Mouse (Mus musculus): ENCODE measurements around the gene Iqgap3. TPM values are rescaled to one million over a fixed set of nuclear protein-coding genes. Genes with fewer than 3 reads are reported as not detected.

Iqgap3 gene
- 1 to 10 TPM; 3.5 to 3.9 TPM for total RNA-seq (2021)

DNA sequence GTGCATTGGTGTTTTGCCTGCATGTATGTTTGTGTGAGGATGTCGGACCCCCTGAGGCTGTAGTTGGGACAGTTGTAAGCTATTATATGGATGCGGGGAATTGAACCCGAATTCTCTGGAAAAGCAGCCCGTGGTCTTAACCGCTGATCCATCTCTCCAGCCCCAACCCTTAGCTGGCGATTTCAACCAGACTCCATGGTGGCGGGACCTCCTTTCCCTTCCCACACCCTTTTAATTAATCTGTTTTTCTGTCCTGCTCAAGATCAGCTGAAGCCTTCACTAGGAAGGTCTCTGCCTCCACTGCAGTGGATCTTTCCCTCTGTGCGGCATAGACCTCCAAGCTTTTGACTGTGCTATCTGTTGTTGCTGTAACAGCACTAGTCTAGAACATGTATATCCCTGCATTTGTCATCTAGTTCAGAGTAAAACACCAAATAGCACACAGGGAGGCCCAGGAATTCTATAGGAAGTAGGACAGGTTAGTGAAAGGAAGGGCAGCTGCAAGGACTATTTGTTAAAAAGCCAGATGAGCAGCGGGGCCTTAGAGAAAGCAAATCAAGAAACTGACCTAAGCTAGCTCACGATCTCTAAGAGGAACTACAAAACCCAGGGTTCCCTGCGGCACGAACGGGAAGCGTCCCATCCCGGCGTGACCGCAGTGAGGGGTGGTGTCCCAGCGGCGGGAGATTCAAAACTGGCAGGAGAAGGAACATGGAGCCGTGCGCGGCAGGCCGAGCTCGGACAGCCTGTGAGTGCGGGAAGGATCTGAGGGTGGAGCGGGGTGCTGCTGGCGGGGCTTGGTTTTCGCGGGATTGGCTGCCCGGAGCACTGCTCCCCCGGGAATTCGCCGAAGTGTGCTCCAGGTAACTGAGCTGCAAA, at the start of gene Iqgap3:
Gene Iqgap3 (plus strand): TSS at position 627 of the 879 bp plus-strand sequence.
- DNase-seq: peak; percentile 93
- intact Hi-C loops (cut with DNase I): loop anchor here (5.0 to 10.0 kb wide), 2 partner anchors 53 to 109 kb away; partner anchors contain the start of gene Nes

DNA sequence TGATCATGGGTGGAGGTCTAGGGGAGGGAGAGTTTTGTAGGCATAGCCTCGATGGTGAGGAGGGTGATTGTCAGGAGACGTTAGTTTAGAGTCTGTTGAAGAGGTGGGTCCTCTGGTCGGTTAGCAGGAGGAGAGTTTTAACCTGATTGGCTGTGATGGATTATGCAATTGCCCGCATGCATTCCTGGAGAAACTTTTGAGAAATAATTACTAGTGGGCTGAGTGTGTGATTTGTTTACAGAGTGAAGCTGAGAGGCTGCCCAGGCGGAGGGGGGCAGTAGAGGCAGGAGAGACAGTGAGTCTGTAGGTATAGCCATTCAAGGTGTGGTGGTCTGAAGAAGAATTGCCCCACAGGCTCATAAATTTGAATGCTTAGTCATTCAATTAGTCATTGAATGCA, 48.3 kb upstream of the Iqgap3 start:
- DNase-seq: no peak
- intact Hi-C loops (cut with DNase I): no loop called here

DNA sequence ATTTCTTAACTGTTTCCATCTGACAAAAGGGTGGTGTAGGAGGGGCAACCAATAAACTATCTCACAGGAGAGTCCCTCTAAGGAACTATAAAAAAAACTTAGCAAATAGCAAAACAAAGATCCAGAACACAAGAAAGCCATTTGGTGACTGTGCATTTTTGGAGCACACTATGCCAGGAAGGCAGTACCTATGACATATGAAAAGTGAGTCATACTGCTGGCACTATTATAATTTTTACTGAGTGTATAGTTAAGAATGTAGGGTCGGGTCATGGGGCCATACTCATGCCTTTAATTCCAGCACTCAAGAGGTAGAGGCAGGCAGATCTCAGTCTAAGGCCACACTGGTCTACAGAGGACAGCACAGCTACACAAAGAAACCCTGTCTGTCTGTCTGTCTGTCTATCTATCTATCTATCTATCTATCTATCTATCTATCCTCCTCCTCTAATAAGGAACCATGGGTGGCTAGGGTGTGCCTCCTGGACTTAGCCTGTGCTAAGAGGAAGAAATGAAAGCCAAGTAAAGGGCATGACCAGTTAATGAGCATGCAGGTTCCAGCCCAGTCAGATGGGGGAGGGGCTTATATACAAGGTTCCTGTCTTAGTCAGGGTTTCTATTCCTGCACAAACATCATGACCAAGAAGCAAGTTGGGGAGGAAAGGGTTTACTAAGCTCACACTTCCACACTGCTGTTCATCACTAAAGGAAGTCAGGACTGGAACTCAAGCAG, 46.0 kb upstream of the Iqgap3 start:
- intact Hi-C loops (cut with DNase I): no loop called here
- no peak for DNase-seq

DNA sequence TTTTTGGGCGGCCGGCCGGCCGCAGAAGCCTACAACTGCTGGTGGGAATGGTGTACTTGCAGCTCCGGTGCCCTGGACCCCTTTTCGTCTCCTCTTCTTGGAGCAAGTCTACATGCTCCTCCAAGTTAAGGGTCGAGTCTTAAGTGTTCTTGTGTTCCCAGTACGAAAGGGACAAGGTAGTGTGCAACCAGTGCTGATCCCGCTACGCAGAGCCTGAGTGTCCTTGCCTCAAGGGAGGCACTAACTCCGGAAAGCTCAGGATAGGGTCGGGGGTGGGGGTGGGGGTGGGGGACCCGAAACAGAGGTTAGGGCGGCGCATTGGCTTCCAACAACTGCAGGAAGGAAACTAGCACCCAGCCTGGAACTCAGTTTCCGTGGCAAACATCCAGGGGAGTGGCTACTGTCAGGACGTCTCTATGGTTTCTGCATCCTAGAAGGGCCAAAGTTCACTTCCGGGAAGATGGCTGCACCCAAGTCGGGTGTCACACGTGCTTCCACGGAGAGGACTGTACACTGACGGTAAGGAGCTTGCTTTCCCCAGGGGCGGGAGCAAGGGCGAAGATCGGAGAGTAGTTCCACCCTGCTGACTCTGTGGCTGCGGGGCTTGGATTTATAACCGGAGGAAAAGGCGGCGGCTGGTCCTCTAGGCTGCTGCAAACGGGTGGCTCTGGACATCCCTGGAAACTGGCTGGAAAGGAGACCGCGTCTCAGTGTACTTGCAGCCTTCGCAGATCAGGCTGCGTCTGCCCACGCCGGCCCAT, 38.9 kb upstream of the Iqgap3 start, which contains the start of gene Gpatch4:
Gene Gpatch4 (plus strand): TSS at position 448 of the 761 bp plus-strand sequence.
- intact Hi-C loops (cut with DNase I): no loop called here
- DNase-seq: peak; percentile 89

DNA sequence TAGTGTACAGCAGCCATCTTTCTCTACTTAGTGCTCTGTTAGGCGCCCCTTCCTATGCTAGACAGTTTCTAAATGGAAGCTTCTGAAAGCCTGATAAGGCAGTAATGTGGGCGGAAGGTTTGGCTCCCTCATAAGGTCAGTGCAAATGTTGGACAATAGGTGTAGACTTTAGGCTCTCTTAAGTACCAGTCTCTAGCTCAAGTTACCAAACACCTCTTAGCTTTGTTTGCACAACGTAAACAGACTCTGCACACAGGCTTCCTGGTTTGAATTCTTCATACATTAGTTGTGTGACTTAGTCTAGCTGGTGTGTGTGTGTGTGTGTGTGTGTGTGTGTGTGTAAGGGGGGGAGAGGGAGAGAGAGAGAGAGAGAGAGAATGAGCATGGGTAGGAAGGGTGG, 32.2 kb upstream of the Iqgap3 start:
- DNase-seq: no peak
- intact Hi-C loops (cut with DNase I): no loop called here

DNA sequence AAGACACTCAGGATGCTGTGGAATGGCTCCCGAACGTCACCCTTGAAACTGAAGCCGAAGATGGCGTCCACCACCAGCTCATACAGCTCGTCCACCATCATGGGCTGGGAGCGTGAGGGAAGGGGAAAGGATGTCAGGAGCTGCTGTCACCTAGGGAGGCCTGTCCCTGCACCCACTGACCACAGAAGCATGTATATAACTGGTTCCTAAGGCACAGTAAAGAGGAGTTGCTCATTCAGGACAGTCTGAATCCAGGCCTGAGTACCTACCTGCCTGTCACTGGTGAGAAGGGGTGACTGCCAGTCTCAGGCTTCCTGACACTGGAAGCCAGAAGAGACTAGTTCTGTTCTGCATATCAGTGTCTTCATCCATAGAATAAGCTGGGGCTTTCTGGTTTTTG, 24.7 kb upstream of the Iqgap3 start:
- no peak for DNase-seq
- intact Hi-C loops (cut with DNase I): no loop called here

DNA sequence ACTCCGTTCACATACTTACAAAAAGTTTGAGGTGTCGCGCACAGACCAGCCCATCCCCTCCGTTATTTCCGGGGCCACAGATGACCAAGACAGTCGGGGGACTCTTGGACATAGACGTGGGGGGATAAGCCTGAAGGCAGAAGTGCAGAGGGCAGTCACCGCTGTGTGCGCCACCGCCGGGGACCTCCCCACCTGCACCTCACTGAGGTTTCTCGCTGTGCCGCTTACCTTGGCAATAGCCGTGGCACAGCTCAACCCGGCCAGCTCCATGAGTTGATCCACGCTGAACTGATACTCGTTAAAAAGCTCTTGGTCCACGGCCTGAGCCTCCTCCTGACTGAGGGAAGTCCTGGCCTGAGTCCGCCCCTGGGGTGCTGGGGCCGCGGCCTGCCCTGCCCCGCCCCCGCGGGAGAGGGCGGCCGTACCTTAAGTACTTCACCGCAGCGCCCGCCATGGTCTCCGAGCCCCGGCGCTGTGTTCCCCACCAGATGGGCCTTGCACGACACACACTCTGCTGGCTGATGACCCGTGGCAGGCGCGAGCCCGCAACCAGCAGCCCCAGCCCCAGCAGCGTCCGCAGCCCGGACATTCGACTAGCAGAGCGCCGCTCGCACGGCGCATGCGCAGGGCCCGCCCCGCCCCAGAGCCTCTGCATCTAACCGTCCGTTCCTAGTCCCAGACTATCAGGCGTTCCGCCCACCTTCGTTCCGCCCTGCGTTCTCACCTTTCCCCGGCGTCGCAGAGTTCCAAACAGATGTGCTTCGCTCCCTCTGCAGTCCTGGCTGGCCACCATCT, 23.7 kb upstream of the Iqgap3 start, which contains the start of gene Naxe:
Gene Naxe (minus strand): TSS at position 594 of the 795 bp plus-strand sequence.
- intact Hi-C loops (cut with DNase I): no loop called here
- peak; percentile 90 for DNase-seq

DNA sequence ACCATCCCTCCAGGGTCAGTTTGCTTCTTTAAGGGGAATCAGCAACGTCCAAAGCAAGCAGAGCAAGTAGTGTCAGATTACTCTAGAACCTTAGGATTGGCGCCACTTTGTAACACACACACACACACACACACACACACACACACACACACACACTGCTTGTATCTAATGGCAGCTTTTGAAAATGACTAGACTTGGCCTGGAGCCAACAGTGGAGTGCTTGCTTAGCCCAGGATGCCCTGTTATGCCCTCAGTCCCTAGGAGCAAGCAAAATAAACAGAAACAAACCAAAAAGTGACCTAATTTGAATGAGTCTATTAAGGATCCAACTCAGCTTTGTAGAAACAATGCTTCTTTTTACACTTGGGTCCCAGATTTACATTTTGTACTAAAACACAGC, 13.4 kb upstream of the Iqgap3 start:
- intact Hi-C loops (cut with DNase I): no loop called here
- no peak for DNase-seq

DNA sequence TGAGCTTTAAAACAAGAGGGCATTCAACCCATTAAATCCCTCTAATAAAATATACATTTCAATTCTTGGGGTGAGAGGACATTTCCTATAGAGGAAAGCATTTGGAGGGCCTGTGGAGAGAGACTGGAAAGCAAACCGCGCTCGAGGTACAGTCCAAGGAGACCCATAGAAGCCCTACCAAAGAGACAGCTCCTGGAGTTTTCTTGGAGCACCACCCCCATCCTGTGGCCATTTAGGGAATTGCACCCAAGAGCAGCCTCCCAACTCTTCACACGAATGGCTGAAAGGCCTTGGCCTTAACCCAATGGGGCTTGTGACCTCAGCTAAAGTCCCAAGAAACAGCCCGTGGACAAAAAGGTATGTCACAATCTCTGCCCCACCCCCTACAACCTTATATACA, 10.0 kb upstream of the Iqgap3 start:
- intact Hi-C loops (cut with DNase I): no loop called here

DNA sequence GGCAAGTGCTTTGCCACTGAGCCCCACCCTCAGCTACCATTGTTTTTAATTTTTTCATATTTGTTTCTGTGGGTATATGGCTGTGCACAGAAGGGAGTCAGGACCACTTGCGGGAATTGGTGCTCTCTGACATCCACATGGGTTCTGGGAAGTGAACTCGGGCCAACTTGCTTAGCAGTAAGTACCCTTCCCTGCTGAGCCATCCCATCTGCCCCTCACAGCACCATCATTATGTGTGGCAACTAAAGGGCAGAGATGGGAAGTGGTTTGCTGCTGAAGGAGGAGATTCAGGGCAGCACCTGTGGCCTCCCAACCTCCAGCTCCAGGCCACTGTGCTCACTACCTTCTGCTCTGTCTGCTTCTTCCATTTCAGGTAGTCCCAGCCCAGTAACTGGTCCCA, 8.1 kb upstream of the Iqgap3 start:
- no peak for DNase-seq
- intact Hi-C loops (cut with DNase I): no loop called here

More for the DNA sequence above, 10.0 kb upstream of the Iqgap3 start:
- peak; percentile 89 for DNase-seq

DNA sequence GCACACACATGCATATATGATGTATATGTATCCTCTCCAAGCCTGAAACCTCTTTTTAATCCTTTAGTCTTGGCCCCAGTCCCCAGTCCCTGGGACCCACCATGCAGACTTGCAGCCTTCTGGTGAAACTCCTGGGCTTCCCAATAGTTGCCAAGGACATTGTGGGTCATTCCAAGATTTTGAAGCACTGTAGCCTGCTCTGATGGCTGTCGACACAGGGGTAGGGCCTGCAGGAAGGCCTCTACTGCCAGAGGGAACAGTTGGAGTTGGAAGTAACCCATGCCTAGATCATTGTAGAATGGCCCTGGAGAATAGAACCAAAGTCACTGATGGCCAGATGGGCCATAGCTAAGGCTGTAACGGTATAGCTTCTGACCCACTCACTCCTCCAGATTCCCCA, 7.4 kb upstream of the Iqgap3 start:
- no peak for DNase-seq
- intact Hi-C loops (cut with DNase I): no loop called here

DNA sequence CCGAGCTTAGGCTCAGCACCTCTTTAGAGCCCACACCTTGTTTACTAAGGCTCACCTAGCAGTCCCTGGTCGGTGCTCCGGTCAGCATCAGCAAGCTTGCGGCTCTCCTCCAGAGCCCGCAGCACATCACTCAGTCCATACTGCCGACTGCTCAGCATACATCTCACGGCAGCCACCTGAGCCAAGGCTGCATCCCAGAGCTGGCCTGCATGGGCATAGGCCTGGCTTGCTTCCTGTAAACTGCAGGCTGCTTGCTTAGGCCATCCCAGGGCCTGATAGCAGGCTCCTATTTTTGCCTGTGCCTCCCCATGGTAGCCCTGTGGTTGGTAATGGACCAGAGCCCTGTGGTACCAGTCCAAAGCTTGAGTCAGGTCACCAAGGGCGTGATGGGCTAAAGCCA, 7.0 kb upstream of the Iqgap3 start:
- no peak for DNase-seq
- intact Hi-C loops (cut with DNase I): no loop called here

DNA sequence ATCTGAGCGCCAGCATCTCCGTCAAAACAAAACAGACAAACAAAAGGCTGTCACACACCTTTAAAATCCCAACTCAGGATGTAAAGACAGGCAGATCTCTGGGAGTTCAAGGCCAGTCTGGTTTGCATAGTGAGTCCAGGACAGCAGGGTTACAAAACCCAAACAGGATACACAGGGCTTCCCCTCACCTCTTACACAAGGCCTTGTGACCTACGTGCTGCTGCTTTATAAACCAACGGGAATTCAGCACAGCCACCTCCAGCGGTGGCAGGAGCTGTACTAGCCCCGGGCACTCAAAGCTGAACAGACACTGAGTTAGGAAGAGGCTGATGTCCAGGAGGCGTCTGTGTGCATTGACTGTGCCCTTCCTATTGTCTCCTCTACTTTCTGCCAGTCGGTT, 4.3 kb upstream of the Iqgap3 start:
- intact Hi-C loops (cut with DNase I): no loop called here
- no peak for DNase-seq

DNA sequence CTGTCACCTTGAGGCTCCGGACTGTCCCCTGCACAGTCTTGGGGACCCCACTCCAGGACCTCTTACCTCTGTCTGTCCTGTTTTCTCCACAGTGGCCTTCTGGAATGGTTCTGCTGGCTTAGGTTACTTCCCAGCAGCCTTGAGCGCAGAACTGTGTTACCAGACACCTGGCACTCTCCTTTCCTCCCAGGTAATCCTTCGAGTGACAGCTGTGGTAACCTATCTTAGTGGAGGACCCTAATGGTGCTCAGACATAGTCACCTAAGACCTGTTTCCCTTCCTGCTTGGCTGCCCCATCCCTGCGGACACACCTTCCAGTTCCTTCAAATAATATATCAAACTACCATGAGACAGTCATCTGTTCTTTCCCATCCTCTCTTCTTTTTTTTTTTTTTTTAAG, 3.6 kb upstream of the Iqgap3 start, which contains the start of gene Ttc24:
Gene Ttc24 (minus strand): TSS at position 101 of the 400 bp plus-strand sequence.
- intact Hi-C loops (cut with DNase I): no loop called here
- DNase-seq: no peak

DNA sequence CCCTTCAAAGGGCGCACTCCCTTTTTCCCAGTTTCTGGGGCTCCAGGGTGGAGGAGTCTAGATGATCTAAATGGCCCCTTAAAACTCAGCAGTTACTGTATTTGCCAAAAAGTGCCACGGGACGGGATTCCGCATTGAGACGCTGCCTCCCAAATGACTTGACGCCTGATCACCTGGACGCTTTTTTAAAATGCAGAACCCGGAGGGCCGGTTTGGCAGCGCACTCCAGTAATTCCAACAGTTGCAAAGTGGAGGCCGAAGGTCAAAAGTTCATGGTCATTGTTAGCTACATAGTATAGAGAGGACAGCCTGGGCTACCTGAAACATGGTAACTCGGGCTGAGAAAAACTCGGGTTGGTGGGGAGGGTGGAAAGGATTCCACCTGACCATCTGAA, 450 bp downstream of the Iqgap3 start:
- intact Hi-C loops (cut with DNase I): loop anchor here (5.0 to 10.0 kb wide), 2 partner anchors 53 to 110 kb away; partner anchors contain the start of gene Nes
- no peak for DNase-seq

DNA sequence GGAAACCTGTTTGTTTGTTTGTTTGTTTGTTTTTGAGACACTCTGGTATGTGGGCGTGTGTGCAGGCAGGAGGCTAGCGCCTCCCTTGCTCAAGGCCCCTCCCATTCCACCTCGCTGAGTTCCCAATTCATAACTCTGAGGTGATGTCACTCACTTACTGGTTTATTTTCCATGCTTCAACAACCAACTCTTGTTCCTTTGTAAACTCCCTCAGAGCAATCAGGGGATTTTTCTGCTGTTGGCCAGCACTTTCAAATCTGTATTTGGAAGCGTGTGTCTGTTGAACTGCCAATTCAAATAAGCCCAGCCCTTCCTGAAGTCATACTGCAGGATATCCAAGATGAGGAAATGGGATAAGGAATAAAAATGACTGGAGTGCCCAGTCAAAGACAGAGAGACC, 892 bp downstream of the Iqgap3 start:
- no peak for DNase-seq
- intact Hi-C loops (cut with DNase I): loop anchor here (5.0 to 10.0 kb wide), 2 partner anchors 52 to 110 kb away; partner anchors contain the start of gene Nes

DNA sequence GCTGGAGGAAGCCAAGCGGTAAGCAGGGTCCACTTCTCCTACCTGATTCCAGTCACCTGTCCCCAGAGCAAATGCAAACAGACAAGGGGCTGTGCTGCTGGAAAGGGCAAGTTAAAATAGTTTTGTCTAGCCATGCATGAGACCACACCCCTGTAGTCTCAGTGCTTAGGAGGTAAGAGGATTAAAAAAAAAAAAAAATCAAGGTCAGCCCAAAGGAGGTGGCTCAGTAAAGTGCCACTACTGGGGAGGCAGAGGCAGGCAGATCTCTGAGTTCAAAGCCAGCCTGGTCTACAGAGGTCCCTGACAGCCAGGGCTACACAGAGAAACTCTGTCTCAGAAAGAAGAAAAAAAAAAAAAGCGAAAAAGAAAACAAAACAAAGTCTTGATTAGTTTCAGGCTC, 2.2 kb downstream of the Iqgap3 start:
- DNase-seq: no peak
- intact Hi-C loops (cut with DNase I): loop anchor here (5.0 to 10.0 kb wide), 2 partner anchors 51 to 112 kb away; partner anchors contain the start of gene Nes

DNA sequence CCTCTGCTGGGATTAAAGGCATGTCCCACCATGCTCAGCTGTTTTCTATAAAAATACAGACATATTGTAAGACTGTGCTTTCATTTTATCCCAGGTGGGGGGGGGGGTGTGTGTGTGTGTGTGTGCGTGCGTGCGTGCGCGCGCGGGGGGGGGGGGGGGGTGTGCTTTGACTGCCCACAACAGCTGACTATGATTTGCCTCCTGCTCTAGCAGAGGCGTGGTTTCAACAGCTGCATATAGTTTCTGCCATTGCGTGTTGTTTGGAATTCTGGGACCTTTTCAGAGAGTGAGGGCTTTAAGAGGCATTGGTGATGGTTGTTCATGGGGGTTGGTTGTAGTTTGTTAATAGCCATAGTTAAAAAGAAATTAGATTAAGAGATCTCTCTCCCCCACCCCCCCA, 3.7 kb downstream of the Iqgap3 start:
- DNase-seq: no peak
- intact Hi-C loops (cut with DNase I): loop anchor here (10.0 kb wide), 1 partner anchor 49 kb away; no protein-coding TSS in a partner anchor

DNA sequence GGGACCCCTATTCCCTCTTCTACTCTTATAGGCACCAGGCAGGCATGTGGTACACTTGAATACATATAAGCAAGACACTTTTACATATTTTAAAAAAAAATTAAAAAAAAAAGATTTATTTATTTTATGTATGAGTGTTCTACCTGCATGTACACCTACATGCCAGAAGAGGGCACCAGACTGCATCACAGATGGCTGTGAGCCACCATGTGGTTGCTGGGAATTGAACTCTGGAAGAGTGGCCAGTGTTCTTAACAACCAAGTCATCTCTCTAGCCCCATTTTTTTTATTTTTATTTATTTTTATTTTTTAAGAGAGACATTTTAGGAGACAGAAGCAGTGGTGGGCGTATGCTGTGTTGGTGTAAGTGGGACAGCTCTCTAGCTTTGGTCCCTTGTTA, 5.9 kb downstream of the Iqgap3 start:
- no peak for DNase-seq
- intact Hi-C loops (cut with DNase I): loop anchor here (10.0 kb wide), 1 partner anchor 47 kb away; no protein-coding TSS in a partner anchor

DNA sequence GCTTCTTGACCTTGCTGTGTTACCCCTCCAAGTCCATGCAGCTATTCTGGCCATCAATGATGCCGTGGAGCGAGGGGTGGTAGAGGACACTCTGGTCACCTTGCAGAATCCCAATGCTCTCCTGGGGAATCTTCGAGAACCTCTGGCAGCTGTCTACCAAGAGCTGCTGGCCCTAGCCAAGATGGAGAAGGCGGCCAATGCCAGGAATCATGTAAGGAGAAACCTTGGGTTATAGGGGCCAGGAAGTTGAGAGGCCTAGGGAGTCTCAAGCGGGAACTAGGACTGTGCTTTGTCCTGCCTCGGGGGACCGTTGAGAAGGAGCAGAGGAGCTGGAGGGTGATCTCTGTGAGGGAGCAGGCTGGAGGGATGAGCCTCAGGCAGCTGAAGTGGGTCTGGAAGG, 8.3 kb downstream of the Iqgap3 start:
- intact Hi-C loops (cut with DNase I): no loop called here
- no peak for DNase-seq

All from left cerebral cortex, postnatal 4 days (tissue).